Mouse (Mus musculus) spleen, adult 2 months (tissue): ENCODE measurements around the gene Abhd4.

Experiments used
- CTCF ChIP-seq: fragments of 200-500 bp; IDR thresholded peaks from 2 replicates; pipeline ENCODE4 v1.5.1; 2011; ENCODE audit warnings: mild to moderate bottlenecking, inconsistent platforms; ENCODE audit not compliant: insufficient read depth, insufficient read length, insufficient replicate concordance; ENCODE audit errors: extremely low read depth
- POLR2A ChIP-seq: fragments of 200-500 bp; IDR thresholded peaks from 2 replicates; pipeline ENCODE4 v1.6.1; 2011; ENCODE audit warnings: low read depth, low read length, inconsistent platforms

- TF ChIP-seq CTCF (no peak), POLR2A (no peak)
Observed at GRCm38 (mm10) chr14:54233559-54234143, 20.3 kb upstream of the Abhd4 start.
